Mouse (Mus musculus): ENCODE results near the gene Sh3pxd2b.

GRCm38 (mm10) chr11:32364375-32364774 lies 16.8 kb downstream of the Sh3pxd2b start:
- TF ChIP-seq CTCF (IDR thresholded peaks at IDR 0.05) (no peak), EP300 (IDR thresholded peaks at IDR 0.05) (peak; percentile 72; the same call in 1 of the 2 replicates)

Measured in lung, postnatal 0 days (tissue).